Mouse (Mus musculus): ENCODE data around the gene Gzmb. TPM values are rescaled to one million over a fixed set of nuclear protein-coding genes. Genes with fewer than 3 reads are reported as not detected.

The Gzmb gene
- total RNA-seq, 2 experiments from 2014 or later = not detected

Other genes with a start within 250 kb of the Gzmb start
- gene Mcpt1, start 244.3 kb downstream of the Gzmb start, total RNA-seq (2021) = not detected
- gene Mcpt9, start 231.8 kb downstream of the Gzmb start, total RNA-seq (2021) = not detected
- gene Mcpt2, start 220.2 kb downstream of the Gzmb start, total RNA-seq (2021) = not detected
- gene Mcpt4, start 199.9 kb downstream of the Gzmb start, total RNA-seq (2021) = not detected
- not detected for gene Mcpt8, start 177.0 kb downstream of the Gzmb start, total RNA-seq (2021)
- gene Ctsg, start 159.7 kb downstream of the Gzmb start, total RNA-seq (2021) = not detected
- gene Gzme, start 141.6 kb downstream of the Gzmb start, total RNA-seq (2021) = not detected
- gene Gzmd, start 129.7 kb downstream of the Gzmb start, total RNA-seq (2021) = not detected
- gene Gzmg, start 102.7 kb downstream of the Gzmb start, total RNA-seq (2021) = not detected
- gene Gzmn, start 87.7 kb downstream of the Gzmb start, total RNA-seq (2021) = not detected
- gene Gzmf, start 50.8 kb downstream of the Gzmb start, total RNA-seq (2021) = not detected
- gene Gzmc, start 27.6 kb downstream of the Gzmb start, total RNA-seq (2021) = not detected
- under 1 TPM; 0.19 to 0.24 TPM for gene Atp12a, start 102.8 kb upstream of the Gzmb start, total RNA-seq (2021)
- gene Rnf17, start 140.3 kb upstream of the Gzmb start, total RNA-seq (2021) = 1 to 10 TPM in 1 of 2 experiments, under 1 TPM in 1; 0.47 to 1.0 TPM

Data from left cerebral cortex, postnatal 14 days (tissue).